Mouse (Mus musculus): ENCODE data around the gene Pfdn4. TPM values are rescaled to one million over a fixed set of nuclear protein-coding genes. Genes with fewer than 3 reads are reported as not detected.

Gene Pfdn4
- polyA plus RNA-seq, 1 experiment: 1.2 TPM

DNA sequence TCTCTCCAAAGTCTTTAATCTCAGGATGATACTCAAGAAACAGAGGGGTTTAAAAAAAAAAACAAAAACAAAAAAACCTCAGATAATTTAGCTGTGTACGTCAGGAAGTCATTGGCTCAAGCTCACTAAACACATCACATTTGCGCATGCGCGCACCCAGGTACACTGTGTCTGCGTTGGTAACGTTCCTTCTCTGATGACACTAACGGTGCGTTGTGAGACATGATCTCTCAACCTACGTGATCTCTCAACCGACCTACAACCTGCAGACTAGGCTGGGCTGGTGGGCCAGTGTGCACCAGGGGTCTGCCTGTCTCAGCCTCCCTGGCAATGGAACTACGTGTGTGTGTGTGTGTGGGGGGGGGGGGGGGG lies 38.6 kb downstream of the Pfdn4 start:
- no peaks in the 10 kb centered on the region for H3K27me3 ChIP-seq (ENCODE audit: control insufficient read depth, insufficient read depth, low read length)
- H3K4me1 ChIP-seq (ENCODE audit: control insufficient read depth, insufficient read depth, insufficient read length, low read length): no peaks in the 10 kb centered on the region
- no peaks in the 10 kb centered on the region for H3K36me3 ChIP-seq (ENCODE audit: control insufficient read depth, insufficient read depth, low read length)
- WGBS: 90% methylated on average over 11 of the region's 11 CpGs
- H3K27ac ChIP-seq (ENCODE audit: insufficient read depth, low read depth, low read length): no peak overlapping the region
- H3K4me3 ChIP-seq (ENCODE audit: low read depth, low read length): no peak overlapping the region
- TF ChIP-seq CTCF (IDR thresholded peaks at IDR 0.05; ENCODE audit: extremely low read depth, insufficient read length, insufficient replicate concordance, low read depth, low read length): no peak
- TF ChIP-seq POLR2A (IDR thresholded peaks at IDR 0.05; ENCODE audit: low read depth, low read length): no peak

- Histone ChIP-seq H3K27ac (ENCODE audit: insufficient read depth, low read depth, low read length) (no peak overlapping the region), H3K4me3 (ENCODE audit: low read depth, low read length) (no peak overlapping the region), H3K4me1 (ENCODE audit: control insufficient read depth, insufficient read depth, insufficient read length, low read length) (no peaks in the 10 kb centered on the region), H3K36me3 (ENCODE audit: control insufficient read depth, insufficient read depth, low read length) (no peaks in the 10 kb centered on the region), H3K27me3 (ENCODE audit: control insufficient read depth, insufficient read depth, low read length) (no peaks in the 10 kb centered on the region)
- TF ChIP-seq CTCF (IDR thresholded peaks at IDR 0.05; ENCODE audit: extremely low read depth, insufficient read length, insufficient replicate concordance, low read depth, low read length) (no peak), POLR2A (IDR thresholded peaks at IDR 0.05; ENCODE audit: low read depth, low read length) (no peak)
Measured at GRCm38 (mm10) chr2:170535841-170536240, 39.6 kb downstream of the Pfdn4 start.

DNA sequence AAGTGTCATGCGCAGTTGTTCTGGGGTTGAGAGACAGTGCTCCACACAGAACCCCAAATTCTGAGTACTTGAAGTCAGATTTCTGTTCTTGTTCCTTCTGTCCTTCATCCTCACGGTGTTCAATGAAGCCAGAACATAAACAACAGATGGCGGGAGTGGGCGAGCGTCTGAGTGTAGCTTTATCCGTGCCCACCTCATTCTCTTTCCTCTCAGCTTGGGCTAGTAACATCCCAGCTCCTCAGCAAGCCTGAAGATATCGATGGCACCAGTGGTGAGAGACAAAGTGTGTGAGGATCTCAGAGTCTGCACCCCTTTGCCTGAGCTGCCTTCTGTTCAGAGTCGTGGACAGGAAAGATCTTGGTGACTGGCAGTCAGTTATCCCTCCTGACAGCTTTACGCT lies 43.0 kb downstream of the Pfdn4 start:
- Histone ChIP-seq H3K4me1 (ENCODE audit: control insufficient read depth, insufficient read depth, insufficient read length, low read length) (no peaks in the 10 kb centered on the region), H3K4me3 (ENCODE audit: low read depth, low read length) (no peak overlapping the region), H3K36me3 (ENCODE audit: control insufficient read depth, insufficient read depth, low read length) (no peaks in the 10 kb centered on the region), H3K27me3 (ENCODE audit: control insufficient read depth, insufficient read depth, low read length) (no peaks in the 10 kb centered on the region), H3K27ac (ENCODE audit: insufficient read depth, low read depth, low read length) (no peak overlapping the region)
- TF ChIP-seq CTCF (IDR thresholded peaks at IDR 0.05; ENCODE audit: extremely low read depth, insufficient read length, insufficient replicate concordance, low read depth, low read length): no peak
- TF ChIP-seq POLR2A (IDR thresholded peaks at IDR 0.05; ENCODE audit: low read depth, low read length): no peak
- 81% methylated on average over 9 of the region's 9 CpGs for WGBS

DNA sequence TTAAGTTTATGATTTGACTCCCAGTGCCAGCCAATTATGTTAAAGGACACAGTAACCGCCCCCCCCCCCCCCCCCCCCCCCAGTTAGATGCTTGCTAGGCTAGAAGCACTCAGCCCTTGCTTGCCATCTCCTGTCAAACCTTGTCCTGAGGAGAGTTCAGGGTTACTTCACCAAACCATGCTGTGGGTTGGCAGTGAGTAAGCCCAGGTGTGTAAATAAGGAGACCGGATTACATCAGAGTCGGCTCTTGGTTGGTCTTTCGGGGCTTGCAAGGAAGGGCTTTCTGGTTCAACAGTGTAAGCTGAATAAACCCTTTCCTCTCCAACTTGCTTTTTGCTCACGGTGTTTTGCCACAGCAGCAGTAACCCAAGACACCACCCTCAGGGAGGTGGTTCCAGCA lies 47.4 kb downstream of the Pfdn4 start:
- WGBS: 51% methylated on average over 5 of the region's 5 CpGs
- no peak for TF ChIP-seq CTCF (IDR thresholded peaks at IDR 0.05; ENCODE audit: extremely low read depth, insufficient read length, insufficient replicate concordance, low read depth, low read length)
- no peak for TF ChIP-seq POLR2A (IDR thresholded peaks at IDR 0.05; ENCODE audit: low read depth, low read length)
- Histone ChIP-seq H3K27ac (ENCODE audit: insufficient read depth, low read depth, low read length) (no peak overlapping the region), H3K4me1 (ENCODE audit: control insufficient read depth, insufficient read depth, insufficient read length, low read length) (no peaks in the 10 kb centered on the region), H3K4me3 (ENCODE audit: low read depth, low read length) (no peak overlapping the region), H3K27me3 (ENCODE audit: control insufficient read depth, insufficient read depth, low read length) (no peaks in the 10 kb centered on the region; the same call in 1 of the 2 replicates), H3K36me3 (ENCODE audit: control insufficient read depth, insufficient read depth, low read length) (no peaks in the 10 kb centered on the region)

DNA sequence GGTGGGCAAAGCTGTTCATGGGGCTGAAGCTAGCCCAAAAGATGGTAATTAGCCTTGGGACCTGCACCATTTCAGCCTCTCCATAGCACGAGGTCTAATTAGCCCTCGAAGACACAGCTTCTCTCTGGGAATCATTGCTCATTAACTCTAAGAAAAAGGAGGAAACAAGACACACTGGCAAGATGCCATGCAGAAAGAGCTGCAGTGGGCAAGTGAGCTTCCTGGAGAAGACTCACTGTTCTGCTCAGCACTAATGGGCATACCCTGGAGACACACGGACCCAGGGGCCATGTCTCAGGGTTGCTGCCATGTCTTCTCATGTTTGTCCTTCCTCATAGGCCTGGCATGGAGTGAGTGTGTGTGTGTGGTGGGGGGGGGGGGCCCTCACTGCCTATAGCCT lies 47.9 kb downstream of the Pfdn4 start:
- 59% methylated on average over 3 of the region's 3 CpGs for WGBS
- TF ChIP-seq CTCF (IDR thresholded peaks at IDR 0.05; ENCODE audit: extremely low read depth, insufficient read length, insufficient replicate concordance, low read depth, low read length) (no peak), POLR2A (IDR thresholded peaks at IDR 0.05; ENCODE audit: low read depth, low read length) (no peak)
- Histone ChIP-seq H3K4me3 (ENCODE audit: low read depth, low read length) (no peak overlapping the region), H3K27me3 (ENCODE audit: control insufficient read depth, insufficient read depth, low read length) (no peaks in the 10 kb centered on the region; the same call in 1 of the 2 replicates), H3K36me3 (ENCODE audit: control insufficient read depth, insufficient read depth, low read length) (no peaks in the 10 kb centered on the region), H3K27ac (ENCODE audit: insufficient read depth, low read depth, low read length) (no peak overlapping the region), H3K4me1 (ENCODE audit: control insufficient read depth, insufficient read depth, insufficient read length, low read length) (no peaks in the 10 kb centered on the region)

DNA sequence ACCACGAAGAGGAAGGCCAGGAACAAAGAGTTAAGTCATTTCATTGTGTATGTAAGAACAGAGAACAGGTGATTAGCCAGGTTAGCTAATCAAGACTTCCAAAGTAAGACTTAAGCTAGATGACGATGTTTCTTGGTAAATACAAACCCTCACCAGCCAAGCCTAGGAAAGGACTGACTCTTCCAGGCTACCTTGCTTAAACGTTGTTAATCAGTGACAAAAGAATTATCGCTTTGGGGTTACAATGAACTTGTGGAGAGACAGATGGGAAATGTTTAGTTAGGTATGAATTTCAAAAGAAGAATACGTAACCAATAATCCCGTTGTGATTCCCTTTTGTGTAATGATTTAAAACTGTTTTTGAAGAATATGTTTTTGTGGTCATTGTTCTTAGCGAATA lies 48.7 kb downstream of the Pfdn4 start:
- WGBS: 54% methylated on average over 7 of the region's 7 CpGs
- TF ChIP-seq CTCF (IDR thresholded peaks at IDR 0.05; ENCODE audit: extremely low read depth, insufficient read length, insufficient replicate concordance, low read depth, low read length) (no peak), POLR2A (IDR thresholded peaks at IDR 0.05; ENCODE audit: low read depth, low read length) (no peak)
- Histone ChIP-seq H3K36me3 (ENCODE audit: control insufficient read depth, insufficient read depth, low read length) (no peaks in the 10 kb centered on the region), H3K27ac (ENCODE audit: insufficient read depth, low read depth, low read length) (no peak overlapping the region), H3K4me1 (ENCODE audit: control insufficient read depth, insufficient read depth, insufficient read length, low read length) (no peaks in the 10 kb centered on the region), H3K4me3 (ENCODE audit: low read depth, low read length) (no peak overlapping the region), H3K27me3 (ENCODE audit: control insufficient read depth, insufficient read depth, low read length) (no peaks in the 10 kb centered on the region; the same call in 1 of the 2 replicates)

GRCm38 (mm10) chr2:170545745-170546144 lies 49.5 kb downstream of the Pfdn4 start:
- TF ChIP-seq CTCF (IDR thresholded peaks at IDR 0.05; ENCODE audit: extremely low read depth, insufficient read length, insufficient replicate concordance, low read depth, low read length) (no peak), POLR2A (IDR thresholded peaks at IDR 0.05; ENCODE audit: low read depth, low read length) (no peak)
- no peak overlapping the region for H3K4me3 ChIP-seq (ENCODE audit: low read depth, low read length)
- no peaks in the 10 kb centered on the region for H3K36me3 ChIP-seq (ENCODE audit: control insufficient read depth, insufficient read depth, low read length)
- 29% methylated on average over 4 of the region's 4 CpGs for WGBS
- H3K27me3 ChIP-seq (ENCODE audit: control insufficient read depth, insufficient read depth, low read length): no peaks in the 10 kb centered on the region; the same call in 1 of the 2 replicates
- no peaks in the 10 kb centered on the region for H3K4me1 ChIP-seq (ENCODE audit: control insufficient read depth, insufficient read depth, insufficient read length, low read length)
- no peak overlapping the region for H3K27ac ChIP-seq (ENCODE audit: insufficient read depth, low read depth, low read length)

DNA sequence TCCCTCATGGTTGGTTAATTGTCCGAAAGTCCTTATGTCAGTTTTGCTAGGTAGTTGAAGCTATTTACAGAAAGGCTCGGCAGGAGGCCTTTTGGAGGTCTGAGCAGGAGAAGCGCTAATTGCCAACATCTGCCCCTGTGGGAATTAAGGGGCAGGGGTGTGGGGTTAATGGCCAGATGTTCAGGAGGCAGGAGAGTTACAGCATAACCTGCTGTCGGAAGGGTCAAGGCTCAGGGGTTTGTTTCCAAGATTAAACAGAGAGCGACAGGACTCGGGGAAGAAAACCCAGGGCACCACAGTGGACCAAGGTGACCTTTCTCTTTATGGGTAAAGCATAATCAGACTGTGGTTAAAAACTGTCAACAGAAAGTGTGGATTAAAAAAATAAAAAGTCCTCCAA lies 51.3 kb downstream of the Pfdn4 start:
- TF ChIP-seq POLR2A (IDR thresholded peaks at IDR 0.05; ENCODE audit: low read depth, low read length) (no peak), CTCF (IDR thresholded peaks at IDR 0.05; ENCODE audit: extremely low read depth, insufficient read length, insufficient replicate concordance, low read depth, low read length) (no peak)
- Histone ChIP-seq H3K27ac (ENCODE audit: insufficient read depth, low read depth, low read length) (no peak overlapping the region), H3K36me3 (ENCODE audit: control insufficient read depth, insufficient read depth, low read length) (no peaks in the 10 kb centered on the region), H3K27me3 (ENCODE audit: control insufficient read depth, insufficient read depth, low read length) (no peaks in the 10 kb centered on the region; the same call in 1 of the 2 replicates), H3K4me3 (ENCODE audit: low read depth, low read length) (no peak overlapping the region), H3K4me1 (ENCODE audit: control insufficient read depth, insufficient read depth, insufficient read length, low read length) (no peaks in the 10 kb centered on the region)
- WGBS: 53% methylated on average over 6 of the region's 6 CpGs
